Mouse (Mus musculus) regulatory T cell (primary cell): ENCODE measurements around the gene Hist1h2be.
"Not testable (repeated sequence)": the region's sequence is repeated elsewhere in the genome, so short reads cannot be mapped to it uniquely, and the experiment has no call there.

Source experiments
- in situ Hi-C: fragments of 300-600 bp; cut with MboI, MseI; formaldehyde crosslinking; loops from one replicate; pipeline ENCODE4 v1.15.1; 2025; ENCODE audit warnings: high pct_unique_total_duplicates

Hist1h2be gene

DNA sequence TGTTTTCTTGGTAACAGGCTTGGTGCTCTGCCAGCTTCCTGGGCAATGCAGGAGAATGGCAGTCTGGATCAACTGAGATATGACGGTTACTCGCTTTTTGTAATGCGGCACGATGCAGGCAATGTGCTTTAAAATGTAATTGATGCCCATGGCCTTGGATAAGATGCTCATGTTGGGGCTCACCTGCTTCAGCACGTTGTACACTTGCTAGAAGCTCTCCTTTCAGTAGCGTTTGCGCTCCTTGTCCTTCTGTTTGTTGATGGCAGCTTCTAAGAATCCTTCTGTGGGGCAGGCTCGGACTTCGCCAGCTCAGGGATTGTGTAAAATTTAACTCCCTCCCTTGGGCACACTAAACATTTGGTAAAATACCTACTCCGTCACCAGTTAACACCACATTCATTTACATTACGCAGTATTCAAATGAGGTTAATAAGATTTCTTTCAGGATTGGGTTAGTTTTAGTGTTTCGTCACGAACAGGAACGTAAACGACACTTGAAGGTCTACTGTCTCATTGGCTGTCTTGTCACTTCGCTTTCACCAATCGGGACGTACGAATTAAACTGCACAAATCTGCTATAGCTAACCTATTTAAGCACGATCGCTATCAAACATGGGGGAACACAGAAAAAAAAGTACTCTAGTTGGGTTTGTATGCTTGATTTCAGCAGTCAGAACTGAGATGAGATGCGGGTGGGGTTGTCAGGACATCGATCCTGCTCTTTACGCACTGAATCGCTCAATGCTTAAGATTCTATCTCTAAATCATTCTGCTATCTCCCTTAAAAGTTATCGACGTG lies at the start of gene Hist1h2be:
TSS of gene Hist1h2be (minus strand) at position 392 of the 799 bp plus-strand sequence.
- in situ Hi-C loops = no loop called here

DNA sequence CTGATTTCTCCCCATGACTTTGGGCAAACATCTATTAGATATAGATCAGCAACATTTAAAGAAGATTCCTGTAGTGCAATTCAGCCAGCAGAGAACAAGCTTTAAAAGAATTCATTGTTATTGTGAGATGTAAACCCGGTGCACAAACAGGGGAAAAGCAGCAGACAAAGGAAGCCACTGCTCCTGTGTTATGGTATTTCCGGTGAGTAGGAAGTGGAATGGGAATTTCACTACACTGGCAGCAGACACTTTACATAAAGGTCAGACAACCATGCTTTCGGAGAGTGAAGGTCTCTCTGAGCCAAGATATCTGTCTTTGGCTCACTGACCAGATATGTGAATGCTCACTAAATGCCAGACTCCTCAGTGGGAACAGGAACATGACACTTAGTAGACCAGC lies 41.6 kb upstream of the Hist1h2be start:
- in situ Hi-C loops = no loop called here

DNA sequence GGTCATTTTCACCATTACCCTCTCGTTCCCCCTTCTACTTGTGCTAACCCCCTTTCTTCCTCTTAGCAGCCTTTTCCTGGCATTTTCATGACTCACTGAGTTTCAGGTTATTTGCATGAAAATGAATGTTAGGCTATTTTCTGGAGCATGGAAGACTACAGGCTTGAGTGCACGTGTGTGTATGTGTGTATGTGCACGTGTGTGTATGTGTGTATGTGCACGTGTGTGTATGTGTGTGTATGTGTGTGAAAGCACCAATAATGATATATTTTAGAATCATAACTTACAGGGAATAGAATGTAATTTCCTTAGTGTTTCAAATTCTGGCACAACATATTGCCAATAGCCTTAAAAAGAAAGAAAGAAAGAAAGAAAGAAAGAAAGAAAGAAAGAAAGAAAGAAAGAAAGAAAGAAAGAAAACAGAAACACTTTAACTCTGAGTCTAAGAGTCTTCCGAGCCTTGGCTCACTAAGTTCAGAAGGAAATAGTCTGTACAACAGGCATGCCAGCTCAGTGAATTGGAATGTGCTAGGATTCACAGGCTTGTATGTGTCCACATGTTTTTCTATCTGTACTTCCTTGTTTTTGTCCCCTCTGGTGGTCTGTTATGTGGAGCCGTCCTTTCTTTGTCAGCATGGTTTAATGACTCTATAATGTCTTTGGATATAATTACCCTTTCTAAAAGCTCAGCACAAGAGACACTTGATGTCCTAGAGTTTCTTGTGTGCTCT lies 38.9 kb upstream of the Hist1h2be start:
- in situ Hi-C loops = no loop called here

DNA sequence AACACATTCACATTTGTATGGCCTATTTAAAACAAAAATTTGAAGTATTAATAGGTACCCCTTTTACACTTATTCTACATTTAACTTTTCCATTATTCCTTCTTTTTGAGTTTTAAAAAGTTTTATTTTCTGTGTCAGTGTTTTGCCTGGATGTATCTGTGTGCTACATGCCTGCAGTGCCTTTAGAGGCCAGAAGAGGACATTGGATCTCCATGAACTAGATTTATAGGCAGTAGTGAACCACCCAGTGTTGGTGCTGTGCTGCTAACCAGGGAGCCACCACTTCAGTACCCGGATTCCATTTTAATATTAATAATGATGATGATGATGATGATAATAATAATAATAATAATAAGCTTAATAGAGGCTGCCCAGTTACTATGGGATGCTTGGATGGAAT lies 9.7 kb upstream of the Hist1h2be start:
- in situ Hi-C loops = loop anchor here (5.0 kb wide), 2 partner anchors 42 to 97 kb away; no protein-coding TSS in a partner anchor

DNA sequence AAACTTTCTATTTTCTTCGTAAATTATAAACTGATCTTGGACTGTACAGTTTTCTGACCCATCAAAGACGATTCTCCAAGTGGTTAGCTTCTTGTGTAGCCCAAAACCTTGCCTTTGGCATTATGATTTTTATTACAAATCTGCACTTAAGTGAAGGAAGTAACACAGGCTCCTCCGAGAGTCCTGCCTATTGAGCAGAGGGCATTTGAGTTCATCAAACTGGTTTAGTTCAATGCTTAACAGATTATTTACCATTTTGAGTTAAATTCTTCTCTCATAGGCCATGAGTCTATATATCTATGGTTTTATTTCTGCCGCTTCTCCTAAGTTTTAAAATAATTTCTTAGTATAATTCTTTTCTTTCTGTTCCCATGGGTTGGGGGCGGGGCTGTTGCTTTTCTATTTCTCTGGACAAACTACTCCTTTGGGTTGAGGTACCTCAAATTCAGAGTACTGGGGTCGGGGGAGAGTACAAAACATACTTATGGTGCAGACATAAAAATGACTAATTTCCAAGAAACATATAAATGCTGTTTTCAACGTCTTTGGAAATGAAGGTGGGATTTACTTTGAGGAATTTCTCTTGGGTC lies 2.0 kb upstream of the Hist1h2be start:
- in situ Hi-C loops = no loop called here

DNA sequence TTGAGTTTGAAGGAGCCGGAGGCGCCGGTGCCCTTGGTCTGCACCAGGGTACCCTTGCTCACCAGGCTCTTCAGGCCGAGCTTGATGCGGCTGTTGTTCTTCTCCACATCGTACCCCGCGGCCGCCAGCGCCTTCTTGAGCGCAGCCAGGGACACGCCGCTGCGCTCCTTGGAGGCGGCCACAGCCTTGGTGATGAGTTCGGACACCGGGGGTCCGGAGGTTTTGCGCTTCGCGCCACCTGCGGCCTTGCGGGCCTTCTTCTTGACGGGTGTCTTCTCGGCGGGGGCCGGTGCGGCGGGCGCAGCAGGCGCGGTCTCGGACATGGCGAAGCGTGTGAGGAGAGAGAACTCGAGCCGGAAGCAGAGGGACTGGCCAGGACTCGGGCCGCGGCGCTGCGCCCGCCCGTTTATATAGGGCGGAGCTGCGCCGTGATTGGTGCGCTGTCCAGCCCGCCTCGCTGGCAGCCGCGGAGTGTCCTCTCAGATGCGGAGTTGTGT lies 1.3 kb upstream of the Hist1h2be start, which contains the start of gene Hist1h1e:
TSS of gene Hist1h1e (minus strand) at position 384 of the 497 bp plus-strand sequence.
- in situ Hi-C loops = not testable (repeated sequence)

DNA sequence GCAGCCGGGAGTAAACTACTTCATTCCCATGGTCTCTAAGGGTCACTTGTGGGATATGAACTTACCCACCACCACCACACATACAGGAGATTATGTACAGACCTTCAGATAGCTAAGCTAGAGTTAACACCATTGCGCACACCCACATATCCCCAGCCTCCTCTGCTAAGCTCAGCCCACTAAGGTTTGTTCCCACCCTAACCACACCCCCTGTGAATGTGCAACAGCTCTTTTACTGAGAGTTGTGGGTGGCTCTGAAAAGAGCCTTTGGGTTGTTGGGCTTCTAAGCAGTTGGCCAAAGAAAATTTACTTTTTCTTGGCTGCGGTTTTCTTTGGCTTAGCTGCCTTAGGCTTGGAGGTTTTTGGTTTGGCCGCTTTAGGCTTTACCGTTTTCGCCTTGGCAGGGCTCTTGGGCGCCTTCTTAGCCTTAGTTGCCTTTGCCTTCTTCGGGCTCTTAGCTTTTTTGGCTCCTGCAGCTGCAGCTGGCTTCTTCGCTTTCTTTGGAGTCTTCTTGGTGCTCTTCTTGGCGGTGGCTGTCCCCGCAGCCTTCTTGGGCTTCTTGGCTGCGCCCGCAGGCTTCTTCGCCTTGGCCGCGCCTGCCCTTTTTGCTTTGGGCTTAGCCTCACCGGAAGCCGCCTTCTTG lies 729 bp upstream of the Hist1h2be start:
- in situ Hi-C loops = no loop called here

DNA sequence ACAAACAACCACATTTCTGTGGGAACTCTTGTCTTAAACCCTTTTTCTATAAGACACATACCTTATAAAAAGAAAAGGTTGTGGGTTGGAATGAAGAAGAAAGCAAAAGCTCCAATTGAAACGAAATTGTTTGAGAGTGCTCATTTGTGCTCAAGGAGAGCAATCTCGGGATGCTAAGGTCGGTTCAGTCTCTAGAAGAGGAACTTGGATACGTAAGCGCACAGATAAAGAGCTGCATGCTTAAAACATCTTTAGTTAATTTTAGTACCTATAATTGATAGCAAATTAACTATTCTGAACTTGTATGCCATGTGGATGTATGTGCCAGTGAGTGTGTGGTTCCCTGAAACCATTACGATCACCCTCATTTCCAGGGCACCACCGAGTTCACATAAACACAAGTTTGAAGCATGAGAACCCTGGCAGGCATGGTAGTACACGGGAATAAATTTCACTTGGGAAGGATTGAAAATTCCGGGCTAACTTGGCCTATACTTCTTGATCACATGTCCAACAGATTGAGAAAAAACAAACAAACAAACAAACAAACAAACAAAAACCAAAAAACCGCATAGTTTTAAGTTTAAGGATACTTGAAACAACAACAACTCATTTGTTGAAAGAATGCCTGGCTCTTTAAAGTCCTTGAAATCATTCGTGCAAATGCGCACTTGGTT lies 730 bp downstream of the Hist1h2be start:
- in situ Hi-C loops = no loop called here

DNA sequence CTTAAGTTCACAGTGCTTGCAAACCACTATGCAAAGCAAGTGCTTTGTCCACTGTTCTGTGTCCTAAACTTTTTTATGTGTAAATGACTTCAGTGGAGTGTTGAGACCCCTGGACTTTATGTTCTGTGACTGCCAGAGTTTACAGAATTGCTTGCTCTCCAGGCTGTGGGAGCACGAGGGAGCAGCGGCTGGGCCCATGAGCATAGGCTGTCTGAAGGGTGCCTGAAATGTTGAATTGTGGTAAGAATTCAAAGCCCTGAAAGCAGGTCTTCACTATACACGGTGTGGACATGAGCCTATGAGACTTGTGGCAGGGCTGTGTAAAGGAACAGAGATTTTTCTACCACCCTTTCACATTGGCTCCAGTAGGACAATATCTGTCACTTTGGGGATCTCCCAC lies 9.3 kb downstream of the Hist1h2be start:
- in situ Hi-C loops = no loop called here

DNA sequence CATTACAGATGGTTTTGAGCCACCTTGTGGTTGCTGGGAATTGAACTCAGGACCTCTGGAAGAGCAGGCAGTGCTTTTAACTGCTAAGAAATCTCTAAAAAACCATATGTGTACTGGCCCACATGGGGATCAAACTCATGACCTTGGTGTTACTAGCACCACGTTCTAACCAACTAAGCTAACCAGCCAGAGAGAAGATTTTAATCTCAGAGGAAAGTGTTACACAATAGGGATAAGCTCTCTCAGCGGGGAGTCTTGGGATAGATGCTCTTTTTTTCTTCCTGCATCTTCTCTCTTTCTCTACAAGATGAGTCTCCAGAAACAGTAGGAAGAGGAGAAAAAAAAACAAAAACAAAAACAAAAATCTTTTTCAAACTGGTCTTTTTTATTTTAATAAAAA lies 10.5 kb downstream of the Hist1h2be start:
- in situ Hi-C loops = no loop called here

DNA sequence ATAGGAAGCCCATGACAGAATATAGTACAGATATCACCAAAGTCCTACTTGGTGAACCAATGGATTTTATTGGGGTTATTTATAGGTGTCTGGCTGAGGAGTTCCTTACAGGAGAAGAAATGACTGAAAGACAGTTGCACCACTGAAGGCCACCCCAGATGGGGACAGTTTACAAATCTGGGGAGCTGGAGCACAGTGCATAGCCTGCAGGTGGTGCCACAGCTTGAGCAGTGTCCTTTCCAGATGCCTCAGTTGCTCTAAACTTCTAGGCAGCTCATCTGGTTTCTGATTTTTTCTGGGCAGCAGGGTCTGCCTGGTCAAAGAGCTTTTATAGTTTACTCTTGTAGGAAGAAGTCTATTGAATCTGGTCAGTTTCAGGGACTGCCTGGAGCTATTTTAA lies 11.1 kb downstream of the Hist1h2be start:
- in situ Hi-C loops = no loop called here

DNA sequence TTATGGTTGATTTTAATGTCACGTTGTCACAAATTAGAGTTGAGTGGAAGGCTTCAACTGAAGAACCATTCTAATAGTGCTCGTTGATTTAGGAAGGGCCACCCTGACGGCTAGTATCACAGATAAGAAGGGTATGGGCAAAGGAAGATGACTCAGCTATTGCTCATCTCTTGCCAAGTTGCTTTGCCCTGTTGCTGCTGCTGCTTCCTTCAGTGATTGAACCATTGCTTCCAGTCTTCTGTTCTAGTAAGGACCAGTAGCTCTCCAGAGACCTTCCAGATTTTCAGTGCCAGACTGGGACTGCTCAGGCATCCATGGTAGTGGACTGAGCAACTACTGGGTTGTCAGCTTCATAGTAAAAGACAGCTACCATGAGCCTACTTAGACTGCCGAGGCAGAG lies 11.7 kb downstream of the Hist1h2be start:
- in situ Hi-C loops = no loop called here

DNA sequence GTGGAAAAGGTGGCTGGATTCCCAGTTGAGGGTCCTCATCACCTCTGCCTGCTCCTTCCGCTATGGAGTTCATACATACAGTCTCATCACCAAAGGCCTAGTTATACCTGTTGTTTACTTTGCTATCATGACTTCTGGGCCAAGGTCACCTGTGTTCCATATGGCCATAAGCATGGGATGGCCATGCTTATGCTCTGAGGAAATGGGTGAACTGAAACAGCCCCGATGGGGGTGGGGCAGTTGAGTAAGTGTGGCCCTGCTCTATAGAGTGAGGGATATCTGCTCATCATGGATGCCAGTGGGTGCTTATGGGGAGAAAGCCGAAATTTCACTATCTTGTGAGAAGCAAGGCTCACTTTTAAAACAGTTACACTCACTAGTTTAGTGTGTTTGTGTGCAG lies 15.9 kb downstream of the Hist1h2be start:
- in situ Hi-C loops = no loop called here

DNA sequence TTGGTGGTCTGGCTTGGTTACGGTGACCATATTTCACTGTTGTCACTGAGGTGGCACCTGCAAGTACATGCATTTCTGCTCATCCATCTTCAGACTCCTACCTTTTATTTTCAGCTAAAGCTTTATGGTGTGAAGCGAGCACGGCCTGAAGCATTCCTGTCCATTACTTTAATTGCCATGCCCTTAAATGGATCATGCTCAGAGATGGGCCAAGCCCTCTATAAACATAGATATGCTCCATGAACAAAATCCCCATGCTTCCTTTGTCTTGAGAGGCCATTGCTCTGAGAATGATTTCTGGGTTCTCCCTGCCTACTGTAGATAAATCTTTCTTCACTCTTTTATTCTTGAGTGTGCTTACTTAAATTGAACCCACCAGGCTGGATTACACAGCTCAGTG lies 16.5 kb downstream of the Hist1h2be start:
- in situ Hi-C loops = no loop called here

DNA sequence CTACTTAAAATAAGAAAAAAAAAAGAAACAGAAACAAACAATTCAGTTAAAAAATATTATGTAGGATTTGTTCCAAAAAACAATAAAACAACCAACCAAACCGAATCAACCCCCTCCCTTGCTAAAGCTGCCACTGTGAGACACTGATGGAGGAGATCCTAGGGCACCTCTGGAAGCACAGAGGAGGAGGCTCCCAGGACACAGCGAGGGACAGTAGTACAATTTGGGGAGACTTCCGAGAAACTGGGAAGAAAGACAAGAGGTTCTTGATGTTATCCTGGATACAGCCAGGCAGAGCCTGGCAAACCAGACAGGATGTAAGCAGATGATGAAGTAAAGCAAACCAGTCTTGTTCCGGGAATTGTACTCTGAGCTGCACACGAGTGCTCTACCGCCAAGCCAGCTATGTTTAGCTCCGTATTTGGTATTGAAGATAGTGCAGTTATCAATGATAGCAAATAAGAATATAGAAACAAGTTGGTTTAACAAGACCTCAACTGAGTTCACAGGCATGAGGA lies 17.7 kb downstream of the Hist1h2be start:
- in situ Hi-C loops = no loop called here

DNA sequence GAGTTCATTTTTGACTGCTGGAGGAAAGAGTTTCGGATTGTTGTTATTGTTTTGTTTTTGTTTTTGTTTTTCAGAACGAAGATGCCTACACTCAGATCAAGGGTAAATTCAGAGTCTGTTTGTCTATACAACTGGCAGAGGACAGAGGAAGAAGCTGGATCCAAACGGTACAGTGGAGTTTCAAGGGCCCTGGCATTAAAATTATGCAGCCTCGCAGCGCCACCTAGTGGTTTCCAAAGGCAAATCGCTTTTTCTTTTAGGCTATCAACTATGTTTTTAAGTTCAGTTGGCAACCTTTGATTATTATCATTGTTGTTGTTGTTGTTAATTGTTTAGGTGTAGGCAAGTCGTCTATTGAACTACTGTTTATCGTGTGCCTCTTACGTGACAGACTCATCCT lies 23.0 kb downstream of the Hist1h2be start:
- in situ Hi-C loops = loop anchor here (10.0 kb wide), 1 partner anchor 173 kb away; the partner anchor contains the start of gene Abt1

DNA sequence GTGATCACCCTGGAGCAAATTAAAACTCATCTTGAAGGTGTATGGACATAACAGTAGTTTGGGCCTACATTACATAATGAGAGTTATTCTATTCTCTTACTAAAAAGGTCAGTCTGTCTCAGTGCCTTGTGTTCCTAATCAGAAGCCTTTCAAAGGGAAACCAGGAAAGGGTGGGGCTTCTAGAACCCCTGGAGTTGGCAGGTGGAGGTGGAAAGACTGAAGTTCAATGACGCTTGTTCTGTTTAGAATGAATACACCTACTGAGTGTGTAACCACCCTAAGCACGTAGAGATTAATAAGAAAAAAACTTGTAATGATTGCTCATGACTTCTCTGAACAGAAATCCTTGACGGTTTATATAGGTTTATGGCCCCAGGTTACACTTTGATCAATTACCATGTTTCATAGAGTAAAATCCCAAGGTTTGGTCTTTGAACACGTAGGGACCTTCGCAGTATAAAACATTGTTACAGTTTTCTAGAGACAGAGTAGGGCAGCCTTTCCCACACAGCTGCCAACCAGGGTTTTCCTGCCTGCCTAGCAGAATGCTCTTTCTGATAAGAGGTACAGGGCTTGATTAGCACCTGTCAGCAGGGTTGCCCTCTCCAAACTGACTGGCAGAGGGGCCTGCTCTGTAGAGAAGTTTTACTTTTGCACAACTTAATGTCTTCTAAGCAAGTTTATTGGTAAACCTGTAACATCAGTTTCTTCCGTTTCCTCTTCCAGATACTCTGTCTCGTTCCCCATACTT lies 25.1 kb downstream of the Hist1h2be start:
- in situ Hi-C loops = loop anchor here (10.0 kb wide), 1 partner anchor 171 kb away; the partner anchor contains the start of gene Abt1

DNA sequence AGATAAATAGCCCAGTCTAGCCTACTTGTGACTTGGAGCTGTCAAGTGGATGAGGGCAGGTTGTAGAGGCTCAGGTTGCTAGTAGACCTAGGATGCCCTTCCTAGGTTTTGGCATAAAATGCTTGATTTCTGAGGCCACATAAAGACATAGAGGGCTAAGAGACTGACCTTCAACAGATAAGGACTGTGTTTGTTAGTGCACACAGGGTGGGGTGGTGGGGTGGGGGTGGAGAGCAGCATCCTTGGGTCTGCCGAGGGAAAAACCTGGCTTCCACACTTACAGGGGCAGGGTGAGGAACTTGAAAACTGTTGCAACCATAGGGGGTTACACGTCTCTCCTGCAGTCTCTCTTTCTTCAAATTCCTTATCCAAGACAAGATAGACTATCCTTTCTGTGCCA lies 25.7 kb downstream of the Hist1h2be start:
- in situ Hi-C loops = loop anchor here (10.0 kb wide), 1 partner anchor 170 kb away; the partner anchor contains the start of gene Abt1

DNA sequence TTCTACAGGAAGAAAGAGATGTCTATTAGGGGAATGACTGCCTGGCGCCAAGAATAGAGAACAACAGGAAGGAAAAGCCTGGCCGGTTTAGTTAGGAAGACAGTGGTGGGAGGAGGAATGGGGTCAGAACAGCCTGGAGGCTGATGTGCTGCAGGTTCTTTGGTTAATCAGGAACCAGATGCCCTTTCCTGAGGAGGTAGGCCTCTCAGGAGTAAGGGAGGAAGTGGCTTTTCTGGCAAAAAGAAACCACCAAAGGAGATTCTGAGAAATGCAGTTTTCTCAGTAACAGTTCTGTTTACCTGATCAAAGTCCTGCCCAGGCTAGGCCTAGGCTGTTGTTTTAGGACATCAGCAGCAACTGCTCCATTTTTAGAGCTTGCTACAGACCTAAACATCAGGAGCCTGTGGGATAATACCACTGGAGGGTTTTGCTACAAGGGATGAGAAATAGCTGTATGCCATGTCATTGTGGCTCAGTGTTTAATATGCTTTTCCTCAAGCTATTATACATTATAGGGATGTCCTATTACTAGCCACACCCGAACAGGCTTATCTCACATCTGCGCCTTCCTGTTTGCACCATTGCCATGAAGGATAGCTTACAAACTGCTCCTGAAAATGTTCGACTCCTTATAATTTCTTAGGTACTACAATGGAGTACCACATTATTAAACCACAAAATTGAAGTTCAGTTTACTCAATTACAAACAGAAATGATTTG lies 27.7 kb downstream of the Hist1h2be start:
- in situ Hi-C loops = loop anchor here (10.0 kb wide), 1 partner anchor 168 kb away; the partner anchor contains the start of gene Abt1
